Mouse (Mus musculus) erythroblast, embryonic 14.5 days (primary cell): ENCODE results near the gene Arvcf.

ENCODE experiments used
- GATA1 ChIP-seq: IDR thresholded peaks from 2 replicates; pipeline ENCODE4 v1.6.1; 2012; ENCODE audit warnings: low read length, inconsistent platforms, mixed read lengths
- TAL1 ChIP-seq: IDR thresholded peaks from 3 replicates; pipeline ENCODE4 v1.6.1; 2012; ENCODE audit warnings: low read length, inconsistent platforms, mixed read lengths

- TF ChIP-seq GATA1 (no peak), TAL1 (no peak)
Observed at GRCm38 (mm10) chr16:18409776-18410175, 61.8 kb downstream of the Arvcf start.
